Mouse (Mus musculus): ENCODE measurements around the gene Mrpl14.

DNA sequence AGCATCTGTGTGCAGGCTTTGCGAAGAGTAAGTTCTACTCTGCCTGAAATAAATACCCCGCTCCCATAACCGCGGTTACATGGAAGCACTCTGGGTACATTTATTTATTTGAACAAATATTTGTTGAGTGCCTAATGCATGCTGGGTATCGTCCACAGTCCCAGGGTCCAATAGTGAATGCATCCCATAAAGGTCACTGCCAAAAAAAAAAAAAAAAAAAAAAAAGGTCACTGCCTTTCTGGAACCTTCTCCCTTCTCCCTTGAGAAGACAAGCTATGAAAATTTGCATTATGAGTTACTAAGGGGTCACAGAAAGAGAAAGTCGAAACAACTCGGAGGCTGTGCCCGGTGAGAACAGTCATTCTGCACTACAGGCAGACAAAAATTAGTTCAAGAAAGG is 44.1 kb upstream of the Mrpl14 start:
- TF ChIP-seq CTCF (IDR thresholded peaks at IDR 0.05; ENCODE audit: borderline replicate concordance, control insufficient read depth, extremely low read depth, insufficient read depth, low read length, poor library complexity) (no peak), POLR2A (IDR thresholded peaks at IDR 0.05; ENCODE audit: control insufficient read depth, extremely low read depth, insufficient read depth, low read length, poor library complexity) (no peak)

Data from thymus, adult 2 months (tissue).